Mouse (Mus musculus) natural killer cell, adult 2 months (primary cell): ENCODE data around the gene Tex19.2.
A peak's percentile ranks its signal among the peaks of the same experiment; 100 is the strongest.
"Not testable (repeated sequence)": the region's sequence is repeated elsewhere in the genome, so short reads cannot be mapped to it uniquely, and the experiment has no call there.

ENCODE experiments used
- DNase-seq, 2 experiments: peaks; one replicate each; pipeline ENCODE4 v3.0.0; 2022; ENCODE audit warnings: low spot score in 2 of 2

Tex19.2 gene

GRCm38 (mm10) chr11:121111051-121111450 is 7.4 kb downstream of the Tex19.2 start:
- no peak for DNase-seq

GRCm38 (mm10) chr11:121109986-121110385 is 8.5 kb downstream of the Tex19.2 start:
- no peak for DNase-seq

GRCm38 (mm10) chr11:121108061-121108460 is 10.4 kb downstream of the Tex19.2 start:
- no peak for DNase-seq

GRCm38 (mm10) chr11:121107242-121107641 is 11.2 kb downstream of the Tex19.2 start:
- DNase-seq: not testable (repeated sequence)

GRCm38 (mm10) chr11:121101124-121101805 is 17.2 kb downstream of the Tex19.2 start:
- no peak for DNase-seq

GRCm38 (mm10) chr11:121100692-121101091 is 17.8 kb downstream of the Tex19.2 start:
- peak; percentile 22 to 46 for DNase-seq

GRCm38 (mm10) chr11:121099762-121100161 is 18.7 kb downstream of the Tex19.2 start:
- DNase-seq: no peak

GRCm38 (mm10) chr11:121092606-121093585 is 25.6 kb downstream of the Tex19.2 start:
- no peak for DNase-seq

- no peak for DNase-seq
These were observed 27.5 kb downstream of the Tex19.2 start for GRCm38 (mm10) chr11:121090943-121091342.

- DNase-seq: no peak
These were observed 28.5 kb downstream of the Tex19.2 start for GRCm38 (mm10) chr11:121089756-121090546.

- DNase-seq: no peak
These were observed 29.5 kb downstream of the Tex19.2 start for GRCm38 (mm10) chr11:121088997-121089396.

- no peak for DNase-seq
These were observed 32.2 kb downstream of the Tex19.2 start for GRCm38 (mm10) chr11:121086296-121086695.

GRCm38 (mm10) chr11:121085181-121085580 is 33.3 kb downstream of the Tex19.2 start:
- DNase-seq: no peak

- DNase-seq: peak; percentile 70 to 72
These were observed 35.5 kb downstream of the Tex19.2 start for GRCm38 (mm10) chr11:121082857-121083500.

- DNase-seq: no peak
These were observed 36.2 kb downstream of the Tex19.2 start for GRCm38 (mm10) chr11:121082250-121082649.

GRCm38 (mm10) chr11:121081120-121081519 is 37.4 kb downstream of the Tex19.2 start, which contains the start of gene Sectm1a:
Sectm1a (minus strand) TSS chr11:121081220.
- no peak for DNase-seq

GRCm38 (mm10) chr11:121080330-121080729 is 38.1 kb downstream of the Tex19.2 start:
- no peak for DNase-seq

GRCm38 (mm10) chr11:121075655-121076054 is 42.8 kb downstream of the Tex19.2 start:
- DNase-seq: no peak

- not testable (repeated sequence) for DNase-seq
These were observed 48.8 kb downstream of the Tex19.2 start for GRCm38 (mm10) chr11:121069662-121070061.

- DNase-seq: no peak
These were observed 50.6 kb downstream of the Tex19.2 start for GRCm38 (mm10) chr11:121067895-121068294.
